Mouse (Mus musculus) embryonic facial prominence, embryonic 11.5 days (tissue): Measurements from ENCODE around the gene Rbfox3. TPM values are rescaled to one million over a fixed set of nuclear protein-coding genes. Genes with fewer than 3 reads are reported as not detected.

ENCODE experiments used
- ATAC-seq: fragments of 200-750 bp; cut with Nextera tagmentation; replicated peaks from 2 replicates; pipeline ENCODE4 v1.8.0; 2017; ENCODE audit warnings: low read depth; ENCODE audit not compliant: insufficient number of reproducible peaks, low FRiP score, low TSS enrichment
- DNase-seq: peaks from one replicate; pipeline ENCODE4 v3.0.0-alpha.2; 2015; ENCODE audit warnings: low spot score
- H3K27ac ChIP-seq: fragments of 300-500 bp; sonication (generic); replicated peaks from 2 replicates; pipeline ENCODE4 v1.5.1; 2014; ENCODE audit warnings: mild to moderate bottlenecking, low read depth, low read length, control low read depth
- H3K27me3 ChIP-seq: fragments of 300-500 bp; sonication (generic); 2 replicates; pipeline ENCODE4 v1.6.1; 2014; ENCODE audit warnings: mild to moderate bottlenecking, low read length, moderate library complexity, mixed read lengths; ENCODE audit not compliant: control insufficient read depth, insufficient read depth
- H3K36me3 ChIP-seq: fragments of 300-500 bp; sonication (generic); replicated peaks from 2 replicates; pipeline ENCODE4 v1.6.1; 2014; ENCODE audit warnings: low read depth, mild to moderate bottlenecking, low read length, moderate library complexity, mixed read lengths; ENCODE audit not compliant: control insufficient read depth, insufficient read depth
- H3K4me1 ChIP-seq: fragments of 300-500 bp; sonication (generic); 2 replicates; pipeline ENCODE4 v1.6.1; 2014; ENCODE audit warnings: low read length, mixed read lengths; ENCODE audit not compliant: control insufficient read depth, insufficient read depth
- H3K4me2 ChIP-seq: fragments of 300-500 bp; sonication (generic); 2 replicates; pipeline ENCODE4 v1.6.1; 2014; ENCODE audit warnings: low read depth, mild to moderate bottlenecking, control low read depth, low read length, moderate library complexity
- H3K4me3 ChIP-seq: fragments of 300-500 bp; sonication (generic); 2 replicates; pipeline ENCODE4 v1.5.1; 2014; ENCODE audit warnings: low read depth, low read length, control low read depth
- H3K9ac ChIP-seq: fragments of 300-500 bp; sonication (generic); replicated peaks from 2 replicates; pipeline ENCODE4 v1.6.1; 2014; ENCODE audit warnings: mild to moderate bottlenecking, control low read depth, low read length
- H3K9me3 ChIP-seq: fragments of 300-500 bp; sonication (generic); replicated peaks from 2 replicates; pipeline ENCODE4 v1.6.1; 2016; ENCODE audit warnings: mild to moderate bottlenecking, low read length, inconsistent platforms, mixed read lengths; ENCODE audit not compliant: control insufficient read depth
- WGBS: fragments of 180-500 bp; shearing (Covaris S2); extraction: QIAGEN DNeasy Blood & Tissue Kit; methylation state at CpG from one replicate; pipeline ENCODE4 v1.1.7; 2014; 5-methylcytosine and 5-hydroxymethylcytosine counted together
- polyA plus RNA-seq: library from polyadenylated mRNA; unstranded; fragments of >200 nt; fragmentation: Nextera tagmentation; extraction: Ambion mirVana; gene quantifications from 2 replicates; pipeline ENCODE4 v1.2.1, GENCODE M21; 2014

The Rbfox3 gene
- polyA plus RNA-seq, 1 experiment from 2014 or later: 2.5 TPM

GRCm38 (mm10) chr11:118885604-118886003 lies 25.8 kb downstream of the Rbfox3 start:
- Histone ChIP-seq H3K9me3 (no peaks in the 10 kb centered on the region), H3K27me3 (no peaks in the 10 kb centered on the region), H3K36me3 (no peaks in the 10 kb centered on the region), H3K27ac (no peak overlapping the region), H3K9ac (no peak overlapping the region), H3K4me3 (no peak overlapping the region), H3K4me1 (no peaks in the 10 kb centered on the region), H3K4me2 (no peak overlapping the region)
- WGBS: 82% methylated on average over 8 of the region's 8 CpGs
- DNase-seq (no peak), ATAC-seq (no peak)

DNA sequence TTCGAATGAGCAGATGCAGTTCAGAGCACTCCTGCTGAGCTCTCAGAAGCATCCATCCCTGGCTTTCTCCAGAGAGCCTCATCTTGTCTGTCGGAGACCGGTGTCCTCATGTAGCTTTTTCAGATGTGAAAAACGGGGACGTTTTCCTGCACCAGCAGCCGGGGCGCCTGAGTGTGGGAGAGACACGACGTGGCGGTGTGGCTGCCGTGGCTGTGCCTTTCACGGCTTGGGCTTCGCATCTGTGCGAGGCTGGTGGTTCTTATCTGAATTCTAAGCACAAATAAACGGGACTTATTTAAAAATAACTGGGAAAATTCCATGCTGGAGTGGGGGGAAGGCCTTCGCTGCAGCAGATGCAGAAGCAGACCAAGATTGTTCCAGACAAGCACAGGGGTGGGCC lies 26.3 kb downstream of the Rbfox3 start:
- no peak for ATAC-seq
- no peak overlapping the region for H3K4me3 ChIP-seq
- no peak overlapping the region for H3K9ac ChIP-seq
- WGBS: 90% methylated on average over 16 of the region's 16 CpGs
- H3K27me3 ChIP-seq: no peaks in the 10 kb centered on the region
- no peak overlapping the region for H3K27ac ChIP-seq
- H3K36me3 ChIP-seq: no peaks in the 10 kb centered on the region
- no peaks in the 10 kb centered on the region for H3K4me1 ChIP-seq
- H3K4me2 ChIP-seq: no peak overlapping the region
- DNase-seq: no peak
- no peaks in the 10 kb centered on the region for H3K9me3 ChIP-seq

DNA sequence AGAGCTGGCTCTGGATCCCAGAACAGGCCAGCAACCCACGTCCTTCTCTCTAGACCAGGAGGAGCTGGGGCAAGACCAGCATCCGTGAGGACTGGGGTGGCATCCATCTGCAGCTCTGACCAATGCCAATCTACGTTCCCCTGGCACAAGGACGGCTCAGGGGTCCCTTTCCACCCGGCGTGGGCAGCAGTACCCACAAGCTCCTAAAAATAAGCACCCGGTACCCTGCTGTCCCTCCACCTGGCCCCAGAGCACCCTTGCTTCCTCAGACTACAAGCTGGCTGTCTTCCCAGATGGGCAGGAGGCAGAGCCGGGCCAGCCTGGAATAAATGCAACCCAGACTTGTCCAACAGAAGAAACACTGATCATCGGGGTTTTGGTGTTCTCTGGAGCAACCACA lies 28.3 kb downstream of the Rbfox3 start:
- 79% methylated on average over 9 of the region's 9 CpGs for WGBS
- no peak overlapping the region for H3K4me3 ChIP-seq

GRCm38 (mm10) chr11:118881786-118882495 lies 29.5 kb downstream of the Rbfox3 start:
- ATAC-seq (no peak), DNase-seq (no peak)
- Histone ChIP-seq H3K4me1 (no peaks in the 10 kb centered on the region), H3K36me3 (no peaks in the 10 kb centered on the region), H3K9ac (no peak overlapping the region), H3K4me2 (no peak overlapping the region), H3K27me3 (no peaks in the 10 kb centered on the region), H3K27ac (no peak overlapping the region), H3K9me3 (no peaks in the 10 kb centered on the region), H3K4me3 (no peak overlapping the region)
- WGBS: 27% methylated on average over 11 of the region's 11 CpGs

More for the DNA sequence above, 28.3 kb downstream of the Rbfox3 start:
- DNase-seq (no peak), ATAC-seq (no peak)
- Histone ChIP-seq H3K4me1 (no peaks in the 10 kb centered on the region), H3K27ac (no peak overlapping the region), H3K36me3 (no peaks in the 10 kb centered on the region), H3K9ac (no peak overlapping the region), H3K9me3 (no peaks in the 10 kb centered on the region), H3K4me2 (no peak overlapping the region), H3K27me3 (no peaks in the 10 kb centered on the region)

GRCm38 (mm10) chr11:118879466-118880150 lies 31.8 kb downstream of the Rbfox3 start:
- DNase-seq (no peak), ATAC-seq (no peak)
- H3K4me2 ChIP-seq: no peak overlapping the region
- no peak overlapping the region for H3K27ac ChIP-seq
- 88% methylated on average over 8 of the region's 8 CpGs for WGBS
- no peaks in the 10 kb centered on the region for H3K27me3 ChIP-seq
- no peaks in the 10 kb centered on the region for H3K4me1 ChIP-seq
- no peak overlapping the region for H3K4me3 ChIP-seq
- H3K9me3 ChIP-seq: no peaks in the 10 kb centered on the region
- no peaks in the 10 kb centered on the region for H3K36me3 ChIP-seq
- no peak overlapping the region for H3K9ac ChIP-seq

- Histone ChIP-seq H3K36me3 (no peaks in the 10 kb centered on the region), H3K27ac (no peak overlapping the region), H3K4me1 (peaks cover 3% of the 10 kb centered on the region; the same call in 1 of the 2 replicates), H3K4me3 (no peak overlapping the region), H3K4me2 (no peak overlapping the region), H3K27me3 (no peaks in the 10 kb centered on the region), H3K9me3 (no peaks in the 10 kb centered on the region), H3K9ac (no peak overlapping the region)
- ATAC-seq (no peak), DNase-seq (no peak)
- WGBS: 90% methylated on average over 13 of the region's 13 CpGs
Observed at GRCm38 (mm10) chr11:118878605-118879245, 32.7 kb downstream of the Rbfox3 start.

GRCm38 (mm10) chr11:118875243-118875897 lies 36.0 kb downstream of the Rbfox3 start:
- Histone ChIP-seq H3K9me3 (no peaks in the 10 kb centered on the region), H3K4me1 (peaks cover 3% of the 10 kb centered on the region; the same call in 1 of the 2 replicates), H3K4me3 (no peak overlapping the region), H3K36me3 (no peaks in the 10 kb centered on the region), H3K4me2 (no peak overlapping the region), H3K27ac (no peak overlapping the region), H3K9ac (no peak overlapping the region), H3K27me3 (no peaks in the 10 kb centered on the region)
- ATAC-seq (no peak), DNase-seq (no peak)
- 58% methylated on average over 5 of the region's 5 CpGs for WGBS
